Mouse (Mus musculus): ENCODE results near the gene Krt9.
"Not testable (repeated sequence)": the region's sequence is repeated elsewhere in the genome, so short reads cannot be mapped to it uniquely, and the experiment has no call there.

Krt9 gene

GRCm38 (mm10) chr11:100192992-100193391, at the start of gene Krt9:
Gene Krt9, minus strand, starts transcription at chr11:100193246.
- DNase-seq (ENCODE audit: low spot score in 2 of 2): peak; percentile 64 to 72

DNA sequence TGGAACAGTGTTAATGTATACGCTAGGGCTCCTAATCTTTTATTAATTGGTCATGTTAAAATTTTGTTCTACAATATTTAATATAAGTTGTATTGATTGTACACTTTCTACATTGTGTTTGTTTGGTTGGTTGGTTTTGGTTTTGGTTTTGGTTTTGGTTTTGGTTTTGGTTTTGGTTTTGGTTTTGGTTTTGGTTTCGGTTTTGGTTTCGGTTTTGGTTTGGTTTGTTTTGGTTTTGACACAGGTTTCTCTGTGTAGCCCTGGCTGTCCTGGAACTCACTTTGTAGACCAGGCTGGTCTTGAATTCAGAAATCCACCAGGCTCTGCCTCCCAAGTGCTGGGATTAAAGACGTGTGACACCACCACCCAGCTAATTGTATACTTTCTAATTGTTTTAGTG, 47.2 kb upstream of the Krt9 start:
- DNase-seq (ENCODE audit: low spot score in 2 of 2): not testable (repeated sequence)

DNA sequence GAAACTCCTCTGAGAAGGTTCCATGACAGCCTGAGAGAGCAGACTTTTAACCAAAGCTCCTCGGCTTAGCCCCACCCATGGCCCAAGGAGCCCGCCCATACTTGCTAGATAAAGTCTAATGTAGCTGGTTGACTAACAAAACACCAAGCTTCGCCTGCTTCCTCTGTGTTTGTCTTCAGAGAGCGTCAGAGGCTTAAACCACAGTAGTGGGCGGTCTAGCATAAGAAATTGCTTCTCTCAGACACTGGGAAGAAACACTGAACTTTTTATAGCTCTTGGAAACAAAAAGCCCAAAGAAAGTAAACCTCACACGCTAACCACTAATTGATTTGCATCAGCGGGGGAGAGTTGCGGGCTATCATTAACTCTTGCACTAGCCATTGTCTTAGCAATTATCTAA, 28.7 kb upstream of the Krt9 start:
- no peak for DNase-seq (ENCODE audit: low spot score in 2 of 2)

GRCm38 (mm10) chr11:100219304-100219703, 26.3 kb upstream of the Krt9 start:
- no peak for DNase-seq (ENCODE audit: low spot score in 2 of 2)

GRCm38 (mm10) chr11:100208542-100208941, 15.5 kb upstream of the Krt9 start:
- DNase-seq (ENCODE audit: low spot score in 2 of 2): no peak

GRCm38 (mm10) chr11:100207498-100207897, 14.5 kb upstream of the Krt9 start, which contains the start of gene Krt14:
Gene Krt14, minus strand, starts transcription at chr11:100207548.
- no peak for DNase-seq (ENCODE audit: low spot score in 2 of 2)

DNA sequence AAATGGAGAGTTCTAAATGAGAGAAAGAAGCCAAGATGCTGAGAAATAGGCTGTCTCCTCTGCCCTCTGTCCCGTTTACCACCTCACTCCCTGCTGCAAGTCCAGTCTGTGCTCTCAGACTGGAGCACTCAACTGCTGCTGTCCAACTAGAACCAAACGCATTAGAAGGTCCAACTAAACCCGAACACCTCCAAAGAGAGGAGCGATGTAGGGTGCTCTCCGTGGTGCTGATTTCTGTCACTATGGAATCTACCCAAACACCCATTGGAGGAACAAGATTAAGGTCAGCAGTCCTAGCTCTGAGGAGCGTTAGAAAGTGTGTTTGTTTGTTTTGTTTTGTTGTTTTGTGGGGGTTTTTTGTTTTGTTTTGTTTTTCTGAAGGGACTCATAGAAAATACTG, 10.4 kb upstream of the Krt9 start:
- DNase-seq (ENCODE audit: low spot score in 2 of 2): no peak

DNA sequence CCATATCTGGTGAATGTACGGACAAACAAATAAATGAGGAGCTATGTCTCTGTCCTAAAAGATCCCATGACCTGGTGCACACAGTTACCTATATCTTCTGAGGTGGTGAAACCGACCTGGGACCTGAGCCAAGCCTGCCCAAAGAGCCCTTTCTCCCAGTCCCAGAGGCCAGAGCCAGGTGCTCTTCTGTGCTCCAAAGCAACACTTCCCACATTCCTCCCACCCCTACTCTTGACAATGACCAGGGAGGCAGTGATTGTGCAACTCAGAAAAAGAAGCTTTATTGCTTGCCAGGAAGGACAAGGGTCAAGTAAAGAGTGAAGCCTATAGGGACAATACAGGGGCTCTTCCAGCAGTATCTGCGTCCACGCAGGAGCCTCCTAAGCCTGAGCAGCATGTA, 9.9 kb upstream of the Krt9 start:
- DNase-seq (ENCODE audit: low spot score in 2 of 2): no peak

DNA sequence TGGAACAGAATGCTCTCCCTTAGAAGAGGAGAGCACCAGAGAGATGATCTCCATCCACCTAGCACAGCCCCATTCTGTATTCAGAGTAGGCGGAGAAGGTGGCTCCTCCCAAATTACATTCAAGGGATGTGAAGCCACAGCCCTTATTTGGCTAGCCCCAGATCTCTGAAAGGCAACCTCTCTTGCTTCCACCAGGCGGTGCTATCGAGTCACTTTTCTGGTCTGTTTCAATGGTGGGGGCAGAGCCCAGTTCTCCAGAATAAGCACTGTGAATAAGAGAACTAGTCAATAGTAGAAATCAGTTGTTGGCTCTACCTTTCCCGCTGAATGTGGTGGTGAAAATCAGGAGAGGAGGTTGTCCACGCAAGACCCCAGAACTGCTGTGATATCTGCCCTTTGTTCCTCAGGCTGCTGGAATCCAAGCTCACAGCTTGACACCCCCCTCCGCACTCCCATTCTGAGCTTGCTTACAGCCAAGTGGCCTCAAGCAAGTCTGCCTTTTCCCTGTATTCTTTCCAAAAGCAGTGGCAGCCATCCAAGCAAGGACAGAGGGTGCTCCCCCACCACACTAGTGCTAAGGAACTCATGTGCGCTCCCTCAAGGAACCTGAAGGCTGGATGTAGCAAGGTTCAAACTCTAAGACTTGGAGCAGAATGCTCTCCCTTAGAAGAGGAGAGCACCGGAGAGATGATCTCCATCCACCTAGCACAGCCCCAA, 7.2 kb upstream of the Krt9 start:
- DNase-seq (ENCODE audit: low spot score in 2 of 2): peak; percentile 37 to 57

GRCm38 (mm10) chr11:100198666-100199065, 5.6 kb upstream of the Krt9 start:
- DNase-seq (ENCODE audit: low spot score in 2 of 2): peak; percentile 57 to 60

GRCm38 (mm10) chr11:100191820-100192219, 1.2 kb downstream of the Krt9 start:
- DNase-seq (ENCODE audit: low spot score in 2 of 2): no peak

GRCm38 (mm10) chr11:100186736-100187135, 6.3 kb downstream of the Krt9 start:
- no peak for DNase-seq (ENCODE audit: low spot score in 2 of 2)

GRCm38 (mm10) chr11:100181725-100182124, 11.3 kb downstream of the Krt9 start:
- no peak for DNase-seq (ENCODE audit: low spot score in 2 of 2)

DNA sequence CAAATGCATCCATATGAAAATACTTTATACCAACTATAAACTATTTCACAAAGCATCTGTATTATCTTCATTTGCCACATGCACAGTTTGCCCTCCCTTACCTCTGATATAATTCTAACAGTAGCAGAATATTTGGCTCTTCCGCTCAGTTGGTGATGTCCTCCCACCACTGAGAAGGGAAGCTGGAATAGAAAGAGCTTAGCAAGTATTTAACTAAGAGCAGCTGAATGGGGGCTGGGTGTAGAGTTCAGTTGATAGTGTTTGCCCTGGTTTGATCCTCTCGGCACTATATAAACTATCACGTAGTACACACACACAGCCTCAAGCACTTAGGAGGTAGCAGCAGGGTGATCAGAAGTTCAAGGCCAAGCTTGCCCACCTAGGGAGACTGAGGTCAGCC, 13.8 kb downstream of the Krt9 start:
- no peak for DNase-seq (ENCODE audit: low spot score in 2 of 2)

DNA sequence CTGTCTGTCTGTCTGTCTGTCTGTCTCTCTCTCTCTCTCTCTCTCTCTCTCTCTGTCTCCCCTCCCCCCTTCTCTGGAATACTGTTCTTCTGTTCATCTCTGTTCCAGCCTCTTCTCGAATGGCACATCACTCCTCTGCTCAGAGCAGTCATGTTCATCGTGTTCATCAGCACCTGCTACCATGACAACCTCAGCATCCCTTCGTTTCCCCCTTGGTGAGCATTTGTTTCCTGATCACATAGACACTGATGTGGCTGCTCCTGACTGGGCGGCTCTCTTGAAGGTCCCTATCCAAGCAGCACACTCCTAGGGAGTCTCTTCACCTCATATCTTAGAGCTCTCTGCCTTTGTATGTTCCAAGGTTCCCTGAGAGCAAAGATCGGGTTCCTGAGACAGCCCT, 14.7 kb downstream of the Krt9 start:
- no peak for DNase-seq (ENCODE audit: low spot score in 2 of 2)

- DNase-seq (ENCODE audit: low spot score in 2 of 2): no peak
Observed at GRCm38 (mm10) chr11:100176791-100177190, 16.3 kb downstream of the Krt9 start.

DNA sequence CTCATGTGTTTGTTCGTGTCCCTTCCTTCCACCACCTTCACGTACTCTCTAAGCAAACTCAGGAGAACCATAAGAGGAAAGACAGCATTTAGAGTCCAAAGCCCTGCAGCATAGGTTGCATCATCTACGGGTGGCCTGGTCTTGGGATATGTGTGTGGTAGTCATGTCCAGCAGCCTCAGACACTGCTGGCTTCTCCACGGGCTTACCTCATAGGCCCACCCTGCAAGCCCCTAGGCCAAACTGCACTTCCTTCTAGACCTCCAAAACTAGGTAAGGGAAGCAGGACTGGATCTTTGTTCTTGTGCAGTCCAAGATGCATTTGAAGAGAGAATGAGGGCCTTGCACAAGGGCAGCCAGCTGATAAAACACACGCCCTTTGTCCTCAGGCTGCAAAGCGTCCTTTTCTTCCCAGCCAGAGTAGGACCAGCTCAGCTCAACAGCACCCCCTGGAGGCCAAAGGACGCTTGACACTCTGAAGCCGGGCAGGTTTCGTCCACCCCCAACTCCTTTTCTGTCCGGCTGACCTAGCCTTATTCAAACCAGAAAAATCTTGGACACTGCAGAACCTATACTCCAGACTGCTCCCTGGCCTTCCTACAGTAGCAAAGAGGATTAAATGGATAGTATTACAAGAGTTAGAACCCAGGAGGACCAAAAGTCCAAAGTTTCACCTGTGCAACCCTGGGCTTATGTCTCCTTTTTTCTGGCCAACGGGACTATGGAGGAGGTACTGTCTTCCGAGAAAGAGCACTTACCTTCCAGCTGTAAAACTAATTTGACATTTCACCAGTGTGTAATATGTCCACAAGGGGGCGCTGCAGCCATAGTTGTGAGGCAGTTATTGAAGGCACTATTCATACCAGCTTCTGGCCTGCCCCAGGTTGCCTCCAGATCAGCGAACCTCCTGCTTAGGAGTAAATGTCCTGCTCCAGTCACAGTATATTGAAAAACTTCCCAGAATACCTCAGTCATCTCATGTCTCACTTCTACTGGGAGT, 24.0 kb downstream of the Krt9 start:
- DNase-seq (ENCODE audit: low spot score in 2 of 2): peak; percentile 72 to 82

DNA sequence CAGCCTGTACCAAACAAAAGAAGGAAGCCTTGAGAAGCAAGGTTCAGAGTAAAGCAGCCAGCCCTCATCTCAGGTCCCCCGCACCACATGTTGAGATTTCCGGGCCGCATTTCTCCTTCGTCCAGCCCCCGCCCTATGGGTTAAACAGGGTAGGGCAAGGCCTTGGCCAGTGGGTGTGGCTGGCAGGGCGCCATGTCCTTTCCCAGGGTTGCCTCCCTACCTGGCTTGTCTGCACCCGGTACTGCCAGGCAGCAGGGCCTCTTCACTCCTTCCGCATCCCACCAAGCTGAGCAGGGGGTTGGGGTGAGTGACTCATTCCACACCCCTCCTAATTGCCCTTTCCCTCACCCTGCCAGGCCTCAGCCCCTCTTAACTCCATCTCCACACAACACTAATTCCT, 25.0 kb downstream of the Krt9 start:
- DNase-seq (ENCODE audit: low spot score in 2 of 2): no peak

- no peak for DNase-seq (ENCODE audit: low spot score in 2 of 2)
Observed at GRCm38 (mm10) chr11:100164392-100164791, 28.7 kb downstream of the Krt9 start.

DNA sequence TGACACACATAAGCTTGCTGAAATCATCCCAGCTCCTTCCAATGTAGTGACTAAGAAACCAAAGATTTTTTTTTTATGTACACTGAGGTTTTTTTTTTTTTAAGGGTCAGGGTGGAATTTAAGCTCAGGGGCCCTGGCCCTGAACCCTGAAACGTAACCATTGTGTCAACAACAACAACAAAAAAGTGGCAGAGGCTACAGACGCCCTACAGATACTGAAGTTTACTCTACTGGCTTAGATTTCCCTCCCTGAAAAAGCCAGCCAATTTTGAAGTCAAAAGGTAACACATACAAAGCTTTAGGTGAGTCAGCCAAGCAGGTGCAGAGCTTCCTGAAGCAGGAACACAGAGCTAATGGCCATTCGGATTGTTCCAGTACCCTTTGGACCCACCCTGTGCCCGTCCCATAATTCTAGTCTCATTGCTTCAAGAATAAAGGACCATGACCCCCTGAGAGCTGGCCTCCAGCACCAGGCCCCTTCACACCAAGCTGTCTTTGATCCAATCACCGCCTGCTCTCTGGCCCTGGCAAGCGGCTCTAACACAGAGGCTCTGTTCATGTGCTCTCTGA, 35.1 kb downstream of the Krt9 start:
- no peak for DNase-seq (ENCODE audit: low spot score in 2 of 2)

- DNase-seq (ENCODE audit: low spot score in 2 of 2): no peak
Observed at GRCm38 (mm10) chr11:100157331-100157730, 35.7 kb downstream of the Krt9 start.

GRCm38 (mm10) chr11:100155497-100156255, 37.4 kb downstream of the Krt9 start:
- no peak for DNase-seq (ENCODE audit: low spot score in 2 of 2)

All from frontal cortex, postnatal 36 days (tissue).